Mouse (Mus musculus): Measurements from ENCODE around the gene Zmiz1. TPM values are rescaled to one million over a fixed set of nuclear protein-coding genes. Genes with fewer than 3 reads are reported as not detected.

Zmiz1 gene
- polyA plus RNA-seq, 1 experiment from 2014 or later, result 57.0 TPM

GRCm38 (mm10) chr14:25553382-25553781, 94.4 kb downstream of the Zmiz1 start:
- ATAC-seq (ENCODE audit: low FRiP score) (no peak), DNase-seq (ENCODE audit: low spot score) (no peak)
- H3K27ac ChIP-seq (ENCODE audit: low read depth, low read length), result peak overlapping the region; percentile 61
- WGBS, result 88% methylated on average over 2 of the region's 2 CpGs
- no peak overlapping the region for H3K4me2 ChIP-seq (replicated peaks; ENCODE audit: low read depth, low read length)
- no peak overlapping the region; the same call in 1 of the 2 replicates for H3K9ac ChIP-seq (ENCODE audit: low read depth, low read length)
- H3K36me3 ChIP-seq (ENCODE audit: control insufficient read depth, insufficient read depth, low read length), result no peaks in the 10 kb centered on the region
- no peak overlapping the region for H3K4me3 ChIP-seq (ENCODE audit: low read depth, low read length)
- H3K4me1 ChIP-seq (replicated peaks; ENCODE audit: control insufficient read depth, insufficient read depth, low read length), result peaks cover 28% of the 10 kb centered on the region
- H3K9me3 ChIP-seq (ENCODE audit: control insufficient read depth, low read length), result no peaks in the 10 kb centered on the region
- no peaks in the 10 kb centered on the region for H3K27me3 ChIP-seq (ENCODE audit: control insufficient read depth, insufficient read depth, low read length)

DNA sequence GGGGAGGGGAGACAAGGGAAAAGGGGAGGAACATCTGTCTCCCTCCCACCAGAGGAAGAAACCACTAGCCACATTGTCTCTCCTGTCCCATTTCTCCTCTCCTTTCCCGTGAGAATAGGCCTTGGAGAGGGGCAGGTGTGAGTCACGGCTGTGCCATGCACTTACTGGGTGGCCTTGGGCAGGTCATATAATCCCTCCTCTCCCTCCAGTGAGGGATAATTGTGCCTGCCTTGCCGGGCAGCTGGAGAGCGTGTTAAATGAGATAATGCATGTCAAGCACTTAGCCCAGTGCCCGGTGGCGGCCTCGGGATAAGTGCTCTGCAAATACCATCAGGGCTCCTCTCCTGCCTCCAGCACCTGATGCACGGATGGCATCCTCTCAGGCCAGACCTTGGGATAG, 95.8 kb downstream of the Zmiz1 start:
- H3K36me3 ChIP-seq (ENCODE audit: control insufficient read depth, insufficient read depth, low read length), result no peaks in the 10 kb centered on the region
- no peak for DNase-seq (ENCODE audit: low spot score)
- no peak overlapping the region for H3K4me2 ChIP-seq (replicated peaks; ENCODE audit: low read depth, low read length)
- no peak overlapping the region for H3K9ac ChIP-seq (ENCODE audit: low read depth, low read length)
- WGBS, result 26% methylated on average over 8 of the region's 8 CpGs
- peak overlapping the region; percentile 39; the same call in 1 of the 2 replicates for H3K27ac ChIP-seq (ENCODE audit: low read depth, low read length)
- peaks cover 24% of the 10 kb centered on the region for H3K4me1 ChIP-seq (replicated peaks; ENCODE audit: control insufficient read depth, insufficient read depth, low read length)
- no peak overlapping the region for H3K4me3 ChIP-seq (ENCODE audit: low read depth, low read length)
- no peaks in the 10 kb centered on the region for H3K27me3 ChIP-seq (ENCODE audit: control insufficient read depth, insufficient read depth, low read length)
- peak; percentile 15; the same call in 1 of the 2 replicates for ATAC-seq (ENCODE audit: low FRiP score)
- H3K9me3 ChIP-seq (ENCODE audit: control insufficient read depth, low read length), result no peaks in the 10 kb centered on the region

DNA sequence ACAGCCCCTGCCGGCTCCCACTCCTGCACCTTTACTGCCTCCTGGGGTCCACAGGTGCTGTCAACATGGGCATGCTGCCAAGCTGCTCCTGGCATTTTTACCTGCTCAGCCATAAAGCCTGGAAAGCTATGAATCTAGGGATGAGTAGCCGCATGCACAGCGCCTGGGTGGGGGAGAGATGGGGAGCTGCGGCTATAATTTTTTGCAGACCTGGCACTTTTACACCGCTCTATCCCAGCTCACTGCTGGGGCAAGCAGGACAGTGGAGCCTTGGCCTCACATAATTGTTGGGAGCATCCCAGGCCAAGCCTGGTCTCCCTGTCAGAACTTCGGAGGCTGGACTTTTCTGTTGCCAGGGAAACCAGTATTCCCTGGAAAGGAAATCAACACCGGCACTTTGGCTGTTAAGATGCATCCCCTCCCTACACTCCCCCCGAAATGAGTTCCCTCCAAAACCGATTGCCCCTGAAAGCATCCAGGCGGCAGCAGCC, 96.4 kb downstream of the Zmiz1 start:
- H3K27ac ChIP-seq (ENCODE audit: low read depth, low read length), result peak overlapping the region; percentile 39; the same call in 1 of the 2 replicates
- peaks cover 22% of the 10 kb centered on the region for H3K4me1 ChIP-seq (replicated peaks; ENCODE audit: control insufficient read depth, insufficient read depth, low read length)
- H3K27me3 ChIP-seq (ENCODE audit: control insufficient read depth, insufficient read depth, low read length), result no peaks in the 10 kb centered on the region
- H3K4me3 ChIP-seq (ENCODE audit: low read depth, low read length), result no peak overlapping the region
- WGBS, result 21% methylated on average over 10 of the region's 10 CpGs
- H3K9ac ChIP-seq (ENCODE audit: low read depth, low read length), result no peak overlapping the region
- H3K36me3 ChIP-seq (ENCODE audit: control insufficient read depth, insufficient read depth, low read length), result no peaks in the 10 kb centered on the region
- ATAC-seq (ENCODE audit: low FRiP score) (no peak), DNase-seq (ENCODE audit: low spot score) (peak; percentile 53)
- no peak overlapping the region for H3K4me2 ChIP-seq (replicated peaks; ENCODE audit: low read depth, low read length)
- no peaks in the 10 kb centered on the region for H3K9me3 ChIP-seq (ENCODE audit: control insufficient read depth, low read length)

DNA sequence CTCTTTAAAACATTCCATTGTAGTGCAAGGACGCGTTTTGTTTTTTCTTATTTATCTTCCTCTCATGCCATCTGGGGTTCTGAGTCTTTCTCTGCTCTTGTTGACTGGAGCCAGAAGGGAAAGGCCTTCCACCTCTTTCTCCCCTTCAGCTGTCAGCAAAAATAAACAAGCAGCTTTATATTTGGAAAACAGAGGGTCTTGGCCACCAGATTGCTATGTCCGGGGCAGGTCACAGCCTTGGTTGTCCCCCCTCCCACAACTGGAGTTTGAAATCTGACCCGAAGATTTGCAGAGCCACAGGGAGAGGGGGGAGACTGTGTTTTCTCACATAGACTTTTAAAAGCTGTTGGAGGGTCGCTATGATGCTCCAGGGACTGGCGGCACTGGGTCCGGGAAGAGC, 96.9 kb downstream of the Zmiz1 start:
- ATAC-seq (ENCODE audit: low FRiP score) (no peak), DNase-seq (ENCODE audit: low spot score) (no peak)
- H3K9ac ChIP-seq (ENCODE audit: low read depth, low read length), result peak overlapping the region; percentile 21; the same call in 1 of the 2 replicates
- no peaks in the 10 kb centered on the region for H3K9me3 ChIP-seq (ENCODE audit: control insufficient read depth, low read length)
- H3K4me3 ChIP-seq (ENCODE audit: low read depth, low read length), result no peak overlapping the region
- H3K27me3 ChIP-seq (ENCODE audit: control insufficient read depth, insufficient read depth, low read length), result no peaks in the 10 kb centered on the region
- H3K4me2 ChIP-seq (replicated peaks; ENCODE audit: low read depth, low read length), result no peak overlapping the region
- H3K4me1 ChIP-seq (replicated peaks; ENCODE audit: control insufficient read depth, insufficient read depth, low read length), result peaks cover 22% of the 10 kb centered on the region
- peak overlapping the region; percentile 30; the same call in 1 of the 2 replicates for H3K27ac ChIP-seq (ENCODE audit: low read depth, low read length)
- H3K36me3 ChIP-seq (ENCODE audit: control insufficient read depth, insufficient read depth, low read length), result no peaks in the 10 kb centered on the region
- WGBS, result 8% methylated on average over 7 of the region's 7 CpGs

- Histone ChIP-seq H3K27ac (ENCODE audit: low read depth, low read length) (peak overlapping the region; percentile 45; the same call in 1 of the 2 replicates), H3K4me3 (ENCODE audit: low read depth, low read length) (no peak overlapping the region), H3K9ac (ENCODE audit: low read depth, low read length) (no peak overlapping the region), H3K27me3 (ENCODE audit: control insufficient read depth, insufficient read depth, low read length) (no peaks in the 10 kb centered on the region), H3K4me1 (replicated peaks; ENCODE audit: control insufficient read depth, insufficient read depth, low read length) (peaks cover 22% of the 10 kb centered on the region), H3K4me2 (replicated peaks; ENCODE audit: low read depth, low read length) (no peak overlapping the region), H3K36me3 (ENCODE audit: control insufficient read depth, insufficient read depth, low read length) (no peaks in the 10 kb centered on the region), H3K9me3 (ENCODE audit: control insufficient read depth, low read length) (no peaks in the 10 kb centered on the region)
- ATAC-seq (ENCODE audit: low FRiP score) (no peak), DNase-seq (ENCODE audit: low spot score) (no peak)
- 37% methylated on average over 8 of the region's 8 CpGs for WGBS
Observed at GRCm38 (mm10) chr14:25557014-25557413, 98.0 kb downstream of the Zmiz1 start.

DNA sequence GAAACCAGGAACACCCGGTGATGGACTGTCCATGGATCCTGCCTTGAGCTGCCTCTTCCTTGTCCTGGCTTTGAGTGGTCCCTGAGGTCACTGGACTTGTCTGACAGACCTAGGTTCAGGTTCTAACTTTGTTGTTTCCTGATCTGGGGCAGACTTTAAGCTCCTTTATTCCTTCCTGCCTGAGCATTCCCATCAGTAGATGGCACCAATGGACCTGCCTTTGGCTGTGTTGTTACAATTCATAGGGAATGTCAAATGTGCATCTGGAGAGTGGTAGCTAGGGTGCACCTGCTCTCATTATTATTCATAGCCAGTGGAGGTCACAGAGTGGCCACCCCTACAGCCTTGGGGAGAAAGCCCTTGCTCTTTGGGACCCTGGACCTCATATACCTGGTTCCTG, 99.5 kb downstream of the Zmiz1 start:
- no peak overlapping the region for H3K4me2 ChIP-seq (replicated peaks; ENCODE audit: low read depth, low read length)
- no peaks in the 10 kb centered on the region for H3K27me3 ChIP-seq (ENCODE audit: control insufficient read depth, insufficient read depth, low read length)
- ATAC-seq (ENCODE audit: low FRiP score), result no peak
- H3K9ac ChIP-seq (ENCODE audit: low read depth, low read length), result no peak overlapping the region
- H3K9me3 ChIP-seq (ENCODE audit: control insufficient read depth, low read length), result no peaks in the 10 kb centered on the region
- no peak for DNase-seq (ENCODE audit: low spot score)
- peaks cover 18% of the 10 kb centered on the region for H3K4me1 ChIP-seq (replicated peaks; ENCODE audit: control insufficient read depth, insufficient read depth, low read length)
- no peaks in the 10 kb centered on the region for H3K36me3 ChIP-seq (ENCODE audit: control insufficient read depth, insufficient read depth, low read length)
- 95% methylated on average over 1 of the region's 1 CpGs for WGBS
- H3K27ac ChIP-seq (ENCODE audit: low read depth, low read length), result no peak overlapping the region
- no peak overlapping the region for H3K4me3 ChIP-seq (ENCODE audit: low read depth, low read length)

DNA sequence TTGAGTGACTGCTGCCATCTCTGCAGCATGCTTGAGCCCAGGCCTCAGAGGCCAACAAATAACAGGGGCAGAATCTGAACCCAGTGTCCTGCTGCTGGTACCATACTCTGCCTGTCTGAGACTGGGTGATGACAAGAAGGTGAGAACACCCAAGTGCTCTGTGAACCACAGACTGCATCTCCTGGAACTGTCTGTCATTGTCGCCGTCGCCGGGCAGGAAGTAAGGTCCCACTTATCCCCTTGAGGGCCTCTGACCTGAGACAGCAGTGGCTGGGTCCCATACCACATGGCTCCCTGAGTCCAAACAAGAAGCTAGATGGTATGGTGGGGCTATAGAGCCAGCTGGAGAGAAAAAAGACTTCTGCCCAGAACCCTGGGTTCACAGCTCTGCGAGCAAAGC, 100.9 kb downstream of the Zmiz1 start:
- no peak for ATAC-seq (ENCODE audit: low FRiP score)
- no peak for DNase-seq (ENCODE audit: low spot score)
- 83% methylated on average over 5 of the region's 5 CpGs for WGBS
- Histone ChIP-seq H3K9me3 (ENCODE audit: control insufficient read depth, low read length) (no peaks in the 10 kb centered on the region), H3K4me1 (replicated peaks; ENCODE audit: control insufficient read depth, insufficient read depth, low read length) (peaks cover 13% of the 10 kb centered on the region), H3K27ac (ENCODE audit: low read depth, low read length) (no peak overlapping the region), H3K9ac (ENCODE audit: low read depth, low read length) (no peak overlapping the region), H3K27me3 (ENCODE audit: control insufficient read depth, insufficient read depth, low read length) (no peaks in the 10 kb centered on the region), H3K4me2 (replicated peaks; ENCODE audit: low read depth, low read length) (no peak overlapping the region), H3K36me3 (ENCODE audit: control insufficient read depth, insufficient read depth, low read length) (no peaks in the 10 kb centered on the region), H3K4me3 (ENCODE audit: low read depth, low read length) (no peak overlapping the region)

- Histone ChIP-seq H3K9ac (ENCODE audit: low read depth, low read length) (no peak overlapping the region), H3K4me2 (replicated peaks; ENCODE audit: low read depth, low read length) (no peak overlapping the region), H3K9me3 (ENCODE audit: control insufficient read depth, low read length) (no peaks in the 10 kb centered on the region), H3K36me3 (ENCODE audit: control insufficient read depth, insufficient read depth, low read length) (no peaks in the 10 kb centered on the region), H3K27me3 (ENCODE audit: control insufficient read depth, insufficient read depth, low read length) (no peaks in the 10 kb centered on the region), H3K4me3 (ENCODE audit: low read depth, low read length) (no peak overlapping the region), H3K27ac (ENCODE audit: low read depth, low read length) (no peak overlapping the region), H3K4me1 (replicated peaks; ENCODE audit: control insufficient read depth, insufficient read depth, low read length) (peaks cover 7% of the 10 kb centered on the region; the same call in 1 of the 2 replicates)
- WGBS, result 97% methylated on average over 3 of the region's 3 CpGs
- ATAC-seq (ENCODE audit: low FRiP score), result no peak
- no peak for DNase-seq (ENCODE audit: low spot score)
Observed at GRCm38 (mm10) chr14:25560841-25561240, 101.9 kb downstream of the Zmiz1 start.

GRCm38 (mm10) chr14:25561716-25562115, 102.7 kb downstream of the Zmiz1 start:
- no peaks in the 10 kb centered on the region for H3K27me3 ChIP-seq (ENCODE audit: control insufficient read depth, insufficient read depth, low read length)
- peaks cover 3% of the 10 kb centered on the region; the same call in 1 of the 2 replicates for H3K4me1 ChIP-seq (replicated peaks; ENCODE audit: control insufficient read depth, insufficient read depth, low read length)
- 29% methylated on average over 1 of the region's 1 CpGs for WGBS
- no peak overlapping the region for H3K4me3 ChIP-seq (ENCODE audit: low read depth, low read length)
- H3K9ac ChIP-seq (ENCODE audit: low read depth, low read length), result no peak overlapping the region
- no peak for DNase-seq (ENCODE audit: low spot score)
- no peak for ATAC-seq (ENCODE audit: low FRiP score)
- no peak overlapping the region for H3K27ac ChIP-seq (ENCODE audit: low read depth, low read length)
- no peak overlapping the region for H3K4me2 ChIP-seq (replicated peaks; ENCODE audit: low read depth, low read length)
- no peaks in the 10 kb centered on the region for H3K9me3 ChIP-seq (ENCODE audit: control insufficient read depth, low read length)
- no peaks in the 10 kb centered on the region for H3K36me3 ChIP-seq (ENCODE audit: control insufficient read depth, insufficient read depth, low read length)

Measured in hindbrain, embryonic 11.5 days (tissue).